7 mouse cellular contexts compared by ENCODE assay signal in genomic region chr14:19733490-19734282, GRCm38 (mm10). TPM values are rescaled to one million over a fixed set of nuclear protein-coding genes. Genes with fewer than 3 reads are reported as not detected.
A peak's percentile ranks its signal among the peaks of the same experiment; 100 is the strongest.
DNase-seq lines count a peak whose midpoint lies in the region; ATAC-seq lines count a peak whose summit lies in the region.

No protein-coding gene starts in this region.

- no peaks in the 10 kb centered on the region for H3K9me3 ChIP-seq in intestine, embryonic 16.5 days (ENCODE audit: control insufficient read depth, low read length)

- H3K4me2 ChIP-seq in intestine, embryonic 16.5 days (ENCODE audit: low read depth, low read length), result no peak overlapping the region

- H3K27me3 ChIP-seq in intestine, embryonic 16.5 days (replicated peaks; ENCODE audit: control insufficient read depth, insufficient read depth, low read length), result no peaks in the 10 kb centered on the region

- H3K9ac ChIP-seq in intestine, embryonic 16.5 days (ENCODE audit: low read depth, low read length), result no peak overlapping the region

- H3K79me2 ChIP-seq in macrophage (ENCODE audit: inconsistent target), result no peaks in the 10 kb centered on the region

- WGBS in intestine, embryonic 16.5 days, result 39% methylated on average over 4 of the region's 4 CpGs
- 34% methylated on average over 4 of the region's 4 CpGs for WGBS in macrophage (ENCODE audit: missing documents)

- peak; percentile 49 for DNase-seq in adrenal gland, postnatal 14 days
- DNase-seq in gastrocnemius, adult 18-20 months (ENCODE audit: low spot score), result peak; percentile 73
- DNase-seq in layer of hippocampus, postnatal 25 days (ENCODE audit: extremely low spot score in 1 of 2, low spot score in 1 of 2), result no peak
- DNase-seq in layer of hippocampus, adult 18-20 months (ENCODE audit: low spot score in 2 of 2), result no peak

- H3K4me1 ChIP-seq in intestine, embryonic 16.5 days (ENCODE audit: control insufficient read depth, insufficient read depth, low read length), result peaks cover 8% of the 10 kb centered on the region; the same call in 1 of the 2 replicates

- no peaks in the 10 kb centered on the region for H3K36me3 ChIP-seq in intestine, embryonic 16.5 days (ENCODE audit: control insufficient read depth, insufficient read depth, low read length)
- no peaks in the 10 kb centered on the region for H3K36me3 ChIP-seq in macrophage (ENCODE audit: inconsistent target)

- H3K27ac ChIP-seq in intestine, embryonic 16.5 days (ENCODE audit: low read length), result peak overlapping the region; percentile 72
- peak overlapping the region; percentile 34 for H3K27ac ChIP-seq in macrophage

- no peak overlapping the region for H3K4me3 ChIP-seq in intestine, embryonic 16.5 days (ENCODE audit: low read length)
- H3K4me3 ChIP-seq in macrophage (ENCODE audit: inconsistent target), result no peak overlapping the region

- ATAC-seq in intestine, embryonic 16.5 days, result peak; percentile 59
- no peak for ATAC-seq in activated CD4-positive, CD25-positive, alpha-beta regulatory T cell, adult 4 months

RNA-seq across cellular contexts. Expression of gene Nid2, which starts 17.4 kb away (rescaled TPM):
- 44.7 and 46.2 TPM in 2 replicates for total RNA-seq in adrenal gland, postnatal 14 days (2021)
- 1 to 10 TPM; 5.5 to 7.1 TPM for total RNA-seq in gastrocnemius, adult 18-20 months (2021)
- 63.8 and 68.6 TPM in 2 replicates for polyA plus RNA-seq in intestine, embryonic 16.5 days (2015; fragmentation: Nextera tagmentation; extraction: Ambion mirVana)
- total RNA-seq in macrophage (2018; cell fraction: chromatin; rRNA removed), result 10 to 100 TPM in 1 of 26 experiments, 1 to 10 TPM in 2, under 1 TPM in 20, not detected in 3; 0.22 to 17.6 (median 0.67) TPM
- under 1 TPM; 0.06 to 0.48 (median 0.18) TPM for total RNA-seq in macrophage (2018; cell fraction: cytosol; rRNA removed)
- 1 to 10 TPM in 5 of 26 experiments, under 1 TPM in 19, not detected in 2; 0.16 to 9.3 (median 0.48) TPM for total RNA-seq in macrophage (2018; cell fraction: nucleus; rRNA removed)
- 0.21 to 3.1 TPM (median 0.24 TPM) in 3 replicates for polyA plus RNA-seq in macrophage (2018)
- 1 to 10 TPM; 3.1 to 3.4 TPM for total RNA-seq in layer of hippocampus, postnatal 25 days (2021)
- 1 to 10 TPM; 1.1 to 2.9 TPM for polyA plus RNA-seq in activated CD4-positive, CD25-positive, alpha-beta regulatory T cell, adult 4 months (2017; shearing (Covaris generic))
- 1 to 10 TPM; 1.6 to 3.0 TPM for total RNA-seq in layer of hippocampus, adult 18-20 months (2021)

Comparison
In these comparisons a context has a peak if more than half of its experiments do, and no peak if none do; other contexts are left out.
1. DNase-seq: peak in adrenal gland, postnatal 14 days (single experiment) and gastrocnemius, adult 18-20 months (single experiment); none in layer of hippocampus, postnatal 25 days (0 of 2) and layer of hippocampus, adult 18-20 months (0 of 2).